14 mouse cellular contexts compared by ENCODE assay signal in genomic region chr11:100332766-100333515, GRCm38 (mm10). TPM values are rescaled to one million over a fixed set of nuclear protein-coding genes. Genes with fewer than 3 reads are reported as not detected.
DNase-seq lines count a peak whose midpoint lies in the region; ATAC-seq and TF ChIP-seq lines count a peak whose summit lies in the region.
"Had no signal": no experiment of that assay in that cellular context is flagged by ENCODE, and none has a peak within 500 bp of the region (broad histone marks: within the 10 kb centered on the region; RNA-seq: fewer than 3 reads in every experiment).

No protein-coding gene starts in this region.

- H3K27me3 ChIP-seq in hindbrain, embryonic 16.5 days (replicated peaks; ENCODE audit: control insufficient read depth, insufficient read depth, low read length): no peaks in the 10 kb centered on the region
- no peaks in the 10 kb centered on the region for H3K27me3 ChIP-seq in midbrain, postnatal 0 days (ENCODE audit: insufficient read depth, low read length)
- H3K27me3 ChIP-seq in liver, postnatal 0 days (ENCODE audit: insufficient read depth, low read length): no peaks in the 10 kb centered on the region

- peak; percentile 82 for ATAC-seq in hindbrain, embryonic 16.5 days
- peak; percentile 75 for ATAC-seq in midbrain, postnatal 0 days (ENCODE audit: low FRiP score)
- ATAC-seq in liver, postnatal 0 days: no peak

- no peaks in the 10 kb centered on the region for H3K36me3 ChIP-seq in hindbrain, embryonic 16.5 days (ENCODE audit: control insufficient read depth, insufficient read depth, low read length)
- H3K36me3 ChIP-seq in midbrain, postnatal 0 days (ENCODE audit: insufficient read depth, low read length): no peaks in the 10 kb centered on the region
- no peaks in the 10 kb centered on the region for H3K36me3 ChIP-seq in liver, postnatal 0 days (replicated peaks; ENCODE audit: insufficient read depth, low read length)
- H3K36me3 ChIP-seq: heart, embryonic 13.5 days; liver, embryonic 13.5 days had no signal

- no peak for TF ChIP-seq EP300 in liver, postnatal 0 days (IDR thresholded peaks at IDR 0.05; ENCODE audit: low read depth)

- H3K27ac ChIP-seq in hindbrain, embryonic 16.5 days (ENCODE audit: low read depth, low read length): peak overlapping the region; percentile 86
- H3K27ac ChIP-seq in midbrain, postnatal 0 days (ENCODE audit: low read depth, low read length): peak overlapping the region; percentile 82
- H3K27ac ChIP-seq in liver, postnatal 0 days (ENCODE audit: low read depth): no peak overlapping the region
- H3K27ac ChIP-seq: heart, embryonic 13.5 days; liver, embryonic 13.5 days had no signal

- WGBS in hindbrain, embryonic 16.5 days: 22% methylated on average over 9 of the region's 9 CpGs
- 17% methylated on average over 9 of the region's 9 CpGs for WGBS in midbrain, postnatal 0 days
- WGBS in liver, postnatal 0 days (ENCODE audit: insufficient replicate concordance): 62% methylated on average over 9 of the region's 9 CpGs

- peak; percentile 38 for DNase-seq in NIH3T3 (ENCODE audit: low read depth)
- peak; percentile 75 for DNase-seq in brain, embryonic 18.5 days (ENCODE audit: low read depth, low spot score)
- peak; percentile 80 for DNase-seq in midbrain, postnatal 0 days (ENCODE audit: low spot score)
- no peak for DNase-seq in liver, postnatal 0 days
- no peak for DNase-seq in B cell, adult 2 months
- no peak for DNase-seq in kidney, postnatal 4 days
- DNase-seq: cerebellum, adult 9-10 months; kidney, adult 8-10 months; liver, embryonic 13.5 days; thymus, postnatal 36 days had no signal

- H3K4me1 ChIP-seq in hindbrain, embryonic 16.5 days (ENCODE audit: control insufficient read depth, insufficient read depth, low read depth, low read length): peaks cover 33% of the 10 kb centered on the region
- peaks cover 22% of the 10 kb centered on the region; the same call in 1 of the 2 replicates for H3K4me1 ChIP-seq in midbrain, postnatal 0 days (ENCODE audit: insufficient read depth, low read length)
- no peaks in the 10 kb centered on the region; the same call in 1 of the 2 replicates for H3K4me1 ChIP-seq in liver, postnatal 0 days (ENCODE audit: insufficient read depth)
- H3K4me1 ChIP-seq: liver, embryonic 13.5 days; megakaryocyte, embryonic 14.5 days had no signal

- no peaks in the 10 kb centered on the region for H3K9me3 ChIP-seq in hindbrain, embryonic 16.5 days (ENCODE audit: control insufficient read depth, low read length)
- no peaks in the 10 kb centered on the region for H3K9me3 ChIP-seq in midbrain, postnatal 0 days (ENCODE audit: low read length)
- H3K9me3 ChIP-seq in liver, postnatal 0 days (ENCODE audit: low read length): no peaks in the 10 kb centered on the region
- H3K9me3 ChIP-seq: heart, embryonic 13.5 days; liver, embryonic 13.5 days had no signal

- no peak for TF ChIP-seq CTCF in midbrain, postnatal 0 days (IDR thresholded peaks at IDR 0.05)
- TF ChIP-seq CTCF in liver, postnatal 0 days (IDR thresholded peaks at IDR 0.05; ENCODE audit: low read depth): no peak

- H3K9ac ChIP-seq in hindbrain, embryonic 16.5 days (ENCODE audit: low read depth, low read length): peak overlapping the region; percentile 33; the same call in 1 of the 2 replicates
- no peak overlapping the region for H3K9ac ChIP-seq in midbrain, postnatal 0 days (replicated peaks; ENCODE audit: low read length, poor library complexity, severe bottlenecking)
- no peak overlapping the region for H3K9ac ChIP-seq in liver, postnatal 0 days (replicated peaks)
- H3K9ac ChIP-seq: heart, embryonic 13.5 days; liver, embryonic 13.5 days had no signal

- H3K4me3 ChIP-seq in hindbrain, embryonic 16.5 days (ENCODE audit: low read length): no peak overlapping the region
- H3K4me3 ChIP-seq in midbrain, postnatal 0 days (ENCODE audit: low read depth, low read length): no peak overlapping the region
- H3K4me3 ChIP-seq in liver, postnatal 0 days (ENCODE audit: low read depth, low read length): no peak overlapping the region
- H3K4me3 ChIP-seq: heart, embryonic 13.5 days; liver, embryonic 13.5 days; megakaryocyte, embryonic 14.5 days had no signal

- peak overlapping the region; percentile 32 for H3K4me2 ChIP-seq in hindbrain, embryonic 16.5 days (ENCODE audit: low read length)
- H3K4me2 ChIP-seq in midbrain, postnatal 0 days (ENCODE audit: low read depth, low read length, poor library complexity, severe bottlenecking): peak overlapping the region; percentile 32
- no peak overlapping the region for H3K4me2 ChIP-seq in liver, postnatal 0 days (ENCODE audit: low read depth, low read length)
- H3K4me2 ChIP-seq: heart, embryonic 13.5 days; liver, embryonic 13.5 days had no signal

RNA-seq across cellular contexts. Expression of gene Gast, which starts 1.3 kb away (rescaled TPM):
- 0.52 TPM in 1 of 2 replicates, not detected in the other for polyA plus RNA-seq in hindbrain, embryonic 16.5 days (2015; fragmentation: Nextera tagmentation; extraction: Ambion mirVana)
- not detected in 2 replicates for total RNA-seq in midbrain, postnatal 0 days (2014; rRNA removed)
- polyA plus RNA-seq in midbrain, postnatal 0 days (2015; fragmentation: Nextera tagmentation; extraction: Ambion mirVana): 1.1 and 2.2 TPM in 2 replicates
- polyA plus RNA-seq in liver, postnatal 0 days (2015; fragmentation: Nextera tagmentation; extraction: Ambion mirVana): not detected in 2 replicates
- total RNA-seq: adrenal gland, adult 18-20 months had no signal
- polyA plus RNA-seq: heart, embryonic 13.5 days; liver, embryonic 13.5 days had no signal

RNA-seq across cellular contexts. Expression of gene Eif1, which starts 13.3 kb away (rescaled TPM):
- polyA plus RNA-seq in hindbrain, embryonic 16.5 days (2015; fragmentation: Nextera tagmentation; extraction: Ambion mirVana): 1,208 and 1,248 TPM in 2 replicates
- total RNA-seq in midbrain, postnatal 0 days (2014; rRNA removed): 84.7 and 117 TPM in 2 replicates
- polyA plus RNA-seq in midbrain, postnatal 0 days (2015; fragmentation: Nextera tagmentation; extraction: Ambion mirVana): 1,241 and 1,297 TPM in 2 replicates
- 1,752 and 1,956 TPM in 2 replicates for polyA plus RNA-seq in liver, postnatal 0 days (2015; fragmentation: Nextera tagmentation; extraction: Ambion mirVana)

RNA-seq across cellular contexts. Expression of gene Hap1, which starts 23.0 kb away (rescaled TPM):
- 316 and 333 TPM in 2 replicates for polyA plus RNA-seq in hindbrain, embryonic 16.5 days (2015; fragmentation: Nextera tagmentation; extraction: Ambion mirVana)
- 743 and 796 TPM in 2 replicates for total RNA-seq in midbrain, postnatal 0 days (2014; rRNA removed)
- 597 and 631 TPM in 2 replicates for polyA plus RNA-seq in midbrain, postnatal 0 days (2015; fragmentation: Nextera tagmentation; extraction: Ambion mirVana)
- 0.78 and 0.81 TPM in 2 replicates for polyA plus RNA-seq in liver, postnatal 0 days (2015; fragmentation: Nextera tagmentation; extraction: Ambion mirVana)

Comparison
In these comparisons a context has a peak if more than half of its experiments do, and no peak if none do; other contexts are left out.
1. DNase-seq: peak in NIH3T3 (single experiment), brain, embryonic 18.5 days (single experiment) and midbrain, postnatal 0 days (single experiment); none in liver, postnatal 0 days (single experiment), B cell, adult 2 months (0 of 2) and kidney, postnatal 4 days (0 of 2).
2. RNA of gene Hap1, which starts 23.0 kb away (polyA plus RNA-seq): 597 to 631 TPM in midbrain, postnatal 0 days and 316 to 333 TPM in hindbrain, embryonic 16.5 days; 0.78 to 0.81 TPM in liver, postnatal 0 days; every median in the first group is over 100 times any median in the second.